Mouse (Mus musculus) kidney, embryonic 14.5 days (tissue): ENCODE data around the gene B3gnt9. TPM values are rescaled to one million over a fixed set of nuclear protein-coding genes. Genes with fewer than 3 reads are reported as not detected.

Experiments
- ATAC-seq: fragments of 200-750 bp; cut with Nextera tagmentation; 2 replicates; pipeline ENCODE4 v1.8.0; 2017; ENCODE audit warnings: moderate number of reproducible peaks, mild to moderate bottlenecking, moderate TSS enrichment, moderate library complexity; ENCODE audit not compliant: low FRiP score, low TSS enrichment
- H3K27ac ChIP-seq: fragments of 300-500 bp; sonication (generic); 2 replicates; pipeline ENCODE4 v1.5.1; 2014; ENCODE audit warnings: low read depth, mild to moderate bottlenecking, low read length, moderate library complexity, mixed read lengths
- H3K27me3 ChIP-seq: fragments of 300-500 bp; sonication (generic); 2 replicates; pipeline ENCODE4 v1.6.1; 2014; ENCODE audit warnings: mild to moderate bottlenecking, low read length; ENCODE audit not compliant: control insufficient read depth, insufficient read depth
- H3K36me3 ChIP-seq: fragments of 300-500 bp; sonication (generic); 2 replicates; pipeline ENCODE4 v1.6.1; 2014; ENCODE audit warnings: low read length, mixed read lengths; ENCODE audit not compliant: control insufficient read depth, insufficient read depth
- H3K4me1 ChIP-seq: fragments of 300-500 bp; sonication (generic); 2 replicates; pipeline ENCODE4 v1.6.1; 2014; ENCODE audit warnings: low read length, mixed read lengths; ENCODE audit not compliant: control insufficient read depth, insufficient read depth
- H3K4me2 ChIP-seq: fragments of 300-500 bp; sonication (generic); replicated peaks from 2 replicates; pipeline ENCODE4 v1.6.1; 2014; ENCODE audit warnings: low read depth, mild to moderate bottlenecking, low read length
- H3K4me3 ChIP-seq: fragments of 300-500 bp; sonication (generic); 2 replicates; pipeline ENCODE4 v1.5.1; 2014; ENCODE audit warnings: mild to moderate bottlenecking, low read length
- H3K9ac ChIP-seq: fragments of 300-500 bp; sonication (generic); 2 replicates; pipeline ENCODE4 v1.6.1; 2014; ENCODE audit warnings: low read depth, mild to moderate bottlenecking, low read length, moderate library complexity
- H3K9me3 ChIP-seq: fragments of 300-500 bp; sonication (generic); 2 replicates; pipeline ENCODE4 v1.6.1; 2016; ENCODE audit warnings: low read length; ENCODE audit not compliant: control insufficient read depth
- WGBS: fragments of 180-500 bp; shearing (Covaris S2); extraction: QIAGEN DNeasy Blood & Tissue Kit; methylation state at CpG from one replicate; pipeline ENCODE4 v1.1.7; 2014; 5-methylcytosine and 5-hydroxymethylcytosine counted together
- polyA plus RNA-seq: library from polyadenylated mRNA; unstranded; fragments of >200 nt; fragmentation: Nextera tagmentation; extraction: Ambion mirVana; gene quantifications from 2 replicates; pipeline ENCODE4 v1.2.1, GENCODE M21; 2014

B3gnt9 gene
- polyA plus RNA-seq, 1 experiment from 2014 or later = 7.3 TPM

DNA sequence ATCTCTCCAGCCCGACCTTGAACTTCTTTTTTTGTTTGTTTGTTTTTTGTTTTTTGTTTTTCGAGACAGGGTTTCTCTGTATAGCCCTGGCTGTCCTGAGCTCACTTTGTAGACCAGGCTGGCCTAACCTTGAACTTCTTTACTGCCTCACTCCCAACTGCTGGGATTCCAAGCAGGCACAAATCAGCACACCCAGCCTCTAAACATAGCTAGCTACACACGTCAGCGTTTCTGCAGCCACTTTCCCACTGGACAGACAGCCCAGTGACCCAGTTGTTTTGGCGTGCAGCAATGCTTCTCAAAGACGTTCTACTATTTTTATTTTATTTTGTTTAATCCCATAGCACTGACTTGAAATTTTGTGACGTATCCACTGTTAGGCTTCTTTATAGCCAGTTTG, 31.1 kb downstream of the B3gnt9 start:
- Histone ChIP-seq H3K4me2 (no peak overlapping the region), H3K36me3 (no peaks in the 10 kb centered on the region), H3K9ac (no peak overlapping the region), H3K4me3 (no peak overlapping the region), H3K27me3 (no peaks in the 10 kb centered on the region), H3K4me1 (peaks cover 17% of the 10 kb centered on the region; the same call in 1 of the 2 replicates), H3K27ac (no peak overlapping the region), H3K9me3 (no peaks in the 10 kb centered on the region)
- ATAC-seq = no peak
- WGBS = 79% methylated on average over 7 of the region's 7 CpGs

DNA sequence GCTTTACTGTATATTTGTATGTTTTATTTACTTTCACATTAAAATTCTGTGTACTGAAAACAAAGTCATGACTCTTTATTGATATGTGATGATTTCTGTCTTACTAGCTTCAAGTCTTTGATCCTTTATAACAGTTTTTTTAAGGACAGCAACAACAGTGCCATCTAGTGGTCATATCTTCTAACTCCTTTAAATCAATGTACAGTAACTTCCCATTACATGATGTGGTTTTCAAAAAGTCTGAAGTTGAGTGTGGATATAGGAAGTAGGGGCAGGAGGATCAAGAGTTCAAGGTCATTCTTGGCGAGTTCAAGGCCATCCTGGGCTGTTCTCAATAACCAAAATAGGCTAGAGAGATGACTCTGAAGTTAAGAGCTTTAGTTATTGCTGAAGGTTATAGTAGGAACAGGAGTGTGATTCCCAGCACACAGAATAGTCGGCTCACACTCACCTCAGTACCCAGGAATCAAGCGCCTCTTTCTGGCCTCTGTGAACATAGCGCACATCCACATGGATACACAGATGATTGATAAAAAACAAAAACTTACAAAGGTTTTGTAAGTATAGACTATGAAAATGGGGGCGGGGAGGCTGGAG, 36.9 kb downstream of the B3gnt9 start:
- H3K9me3 ChIP-seq = no peaks in the 10 kb centered on the region
- ATAC-seq = 0 out of 2 replicates have a peak, but pooled peaks have one; percentile 35
- H3K4me2 ChIP-seq = no peak overlapping the region
- no peak overlapping the region for H3K9ac ChIP-seq
- H3K27me3 ChIP-seq = no peaks in the 10 kb centered on the region
- no peak overlapping the region for H3K4me3 ChIP-seq
- no peaks in the 10 kb centered on the region for H3K4me1 ChIP-seq
- no peak overlapping the region for H3K27ac ChIP-seq
- peaks cover 13% of the 10 kb centered on the region for H3K36me3 ChIP-seq
- 83% methylated on average over 5 of the region's 5 CpGs for WGBS

DNA sequence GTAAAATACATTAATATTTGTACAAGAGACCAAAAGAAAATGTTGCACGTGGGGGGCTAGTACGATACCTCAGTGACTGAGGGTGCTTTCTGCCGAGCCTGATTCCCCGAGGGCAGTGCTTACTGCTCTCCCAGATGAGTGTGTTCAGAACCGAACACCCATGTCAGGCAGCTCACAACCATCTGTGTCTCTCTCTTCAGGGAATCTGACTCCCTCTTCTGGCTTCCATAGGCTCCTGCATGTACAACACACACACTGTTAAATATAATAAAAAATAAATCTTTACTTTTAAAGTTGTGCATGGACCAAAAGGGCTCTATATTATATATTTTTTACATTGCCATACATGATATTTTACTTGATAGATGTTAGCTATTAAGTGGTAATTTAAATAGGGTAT, 40.8 kb downstream of the B3gnt9 start:
- Histone ChIP-seq H3K27ac (no peak overlapping the region), H3K9me3 (no peaks in the 10 kb centered on the region), H3K9ac (no peak overlapping the region), H3K4me2 (no peak overlapping the region), H3K4me3 (no peak overlapping the region), H3K4me1 (no peaks in the 10 kb centered on the region), H3K27me3 (no peaks in the 10 kb centered on the region), H3K36me3 (peaks cover 26% of the 10 kb centered on the region)
- WGBS = 92% methylated on average over 5 of the region's 5 CpGs
- ATAC-seq = no peak

DNA sequence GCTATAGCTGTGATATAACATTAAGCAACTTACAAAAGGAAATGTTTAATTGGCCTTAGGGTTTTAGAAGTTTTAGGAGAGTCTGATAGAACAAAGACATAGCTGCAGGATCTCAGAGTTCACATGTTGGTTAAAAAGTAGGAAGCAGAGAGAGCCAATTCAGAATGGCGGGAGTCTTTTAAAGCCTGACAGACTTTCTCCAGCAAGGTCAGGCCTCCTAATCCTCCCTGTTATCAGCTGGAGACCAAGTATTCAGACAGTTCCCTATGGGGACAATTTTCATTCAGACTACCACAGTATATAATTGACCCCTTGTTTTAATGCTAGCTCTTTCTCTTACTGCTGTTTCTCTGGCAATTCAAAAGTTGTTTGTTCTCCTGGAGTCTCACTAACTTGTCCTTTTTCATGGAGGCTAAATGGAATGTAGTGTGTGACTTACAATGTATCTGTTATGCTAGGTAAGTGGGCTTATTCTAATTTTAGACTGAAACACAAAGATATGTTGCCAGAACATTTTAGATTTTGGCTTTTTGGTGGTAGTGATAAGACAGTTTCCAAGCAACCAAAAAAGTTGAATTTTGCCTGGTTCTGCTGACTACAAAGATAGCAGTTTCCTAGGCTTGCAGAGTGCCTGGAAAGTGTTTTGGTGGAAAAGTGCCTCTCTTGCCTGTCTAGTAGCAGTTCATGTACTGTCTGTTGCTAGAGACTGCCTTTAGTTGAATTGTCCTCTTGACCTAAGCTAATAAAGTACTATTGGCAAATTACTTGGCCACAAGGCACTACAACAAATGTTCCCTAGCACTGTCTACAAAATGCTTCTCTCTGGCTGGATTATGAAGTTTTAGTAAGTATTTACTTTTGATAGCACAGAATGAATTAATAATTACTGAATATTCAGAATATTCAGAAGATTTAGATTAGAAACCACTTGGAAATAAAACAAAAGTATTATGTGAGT, 45.5 kb downstream of the B3gnt9 start:
- WGBS = 92% methylated on average over 1 of the region's 1 CpGs
- H3K9me3 ChIP-seq = no peaks in the 10 kb centered on the region
- no peak for ATAC-seq
- no peaks in the 10 kb centered on the region for H3K4me1 ChIP-seq
- H3K27me3 ChIP-seq = no peaks in the 10 kb centered on the region
- H3K4me3 ChIP-seq = no peak overlapping the region
- H3K27ac ChIP-seq = no peak overlapping the region
- H3K36me3 ChIP-seq = peaks cover 27% of the 10 kb centered on the region
- no peak overlapping the region for H3K9ac ChIP-seq
- no peak overlapping the region for H3K4me2 ChIP-seq

DNA sequence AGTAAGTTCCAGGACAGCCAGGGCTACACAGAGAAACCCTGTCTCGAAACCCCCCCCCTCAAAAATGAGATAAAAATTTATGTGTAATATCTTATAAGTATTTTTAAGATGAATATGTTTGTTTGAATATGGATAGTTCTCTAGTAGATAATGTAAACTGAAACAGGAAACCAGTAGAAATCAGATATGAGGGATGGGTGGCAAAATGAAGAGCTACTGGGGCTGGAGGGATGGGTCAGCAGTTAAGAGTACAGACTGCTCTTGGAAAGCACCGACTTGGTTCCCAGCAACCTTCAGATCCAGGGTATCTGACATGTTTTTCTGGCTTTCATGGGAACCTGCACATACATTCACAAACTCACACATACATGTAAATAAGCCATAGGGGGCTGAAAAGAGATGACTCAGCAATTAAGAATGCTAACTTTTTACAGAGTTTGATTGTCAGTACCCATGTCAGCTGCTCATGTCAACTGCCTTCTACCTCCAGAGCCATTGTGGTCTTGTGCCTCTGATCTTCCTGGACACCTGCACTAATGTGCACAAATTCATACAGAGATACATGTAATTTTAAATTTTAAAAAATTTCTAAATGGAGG, 47.2 kb downstream of the B3gnt9 start:
- H3K4me2 ChIP-seq = no peak overlapping the region
- no peak for ATAC-seq
- H3K9ac ChIP-seq = no peak overlapping the region
- no peak overlapping the region for H3K4me3 ChIP-seq
- peaks cover 37% of the 10 kb centered on the region for H3K36me3 ChIP-seq
- no peaks in the 10 kb centered on the region for H3K27me3 ChIP-seq
- no peaks in the 10 kb centered on the region for H3K9me3 ChIP-seq
- H3K27ac ChIP-seq = no peak overlapping the region
- no peaks in the 10 kb centered on the region for H3K4me1 ChIP-seq
- 90% methylated on average over 2 of the region's 2 CpGs for WGBS

DNA sequence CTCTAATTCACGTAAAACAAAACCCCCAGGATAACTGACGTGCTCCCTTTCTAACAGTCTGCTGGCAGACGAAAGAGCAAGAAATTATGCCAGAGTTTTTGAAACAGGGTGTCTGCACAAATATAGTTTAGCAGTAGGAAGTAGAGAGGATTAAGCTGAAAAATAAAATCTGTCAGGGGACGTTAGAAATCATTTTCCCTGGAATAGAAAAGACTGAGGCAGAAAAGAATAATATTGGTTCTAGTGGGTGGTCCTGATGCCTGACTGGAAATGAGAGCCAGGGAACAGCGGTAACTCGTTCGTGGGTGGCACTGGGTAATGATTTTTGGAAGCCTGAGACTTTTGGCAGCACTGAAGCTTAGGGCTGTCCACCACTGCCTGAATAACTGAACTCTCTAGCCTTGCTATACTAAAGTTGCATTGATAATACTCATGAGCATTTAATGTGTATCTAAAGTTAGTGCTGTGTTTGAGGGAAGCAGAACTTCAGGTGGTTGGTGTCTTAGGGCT, 48.1 kb downstream of the B3gnt9 start:
- no peaks in the 10 kb centered on the region for H3K4me1 ChIP-seq
- no peaks in the 10 kb centered on the region for H3K27me3 ChIP-seq
- peaks cover 43% of the 10 kb centered on the region for H3K36me3 ChIP-seq
- no peak overlapping the region for H3K9ac ChIP-seq
- ATAC-seq = no peak
- no peak overlapping the region for H3K4me2 ChIP-seq
- WGBS = 68% methylated on average over 7 of the region's 7 CpGs
- H3K9me3 ChIP-seq = no peaks in the 10 kb centered on the region
- no peak overlapping the region for H3K27ac ChIP-seq
- no peak overlapping the region for H3K4me3 ChIP-seq

DNA sequence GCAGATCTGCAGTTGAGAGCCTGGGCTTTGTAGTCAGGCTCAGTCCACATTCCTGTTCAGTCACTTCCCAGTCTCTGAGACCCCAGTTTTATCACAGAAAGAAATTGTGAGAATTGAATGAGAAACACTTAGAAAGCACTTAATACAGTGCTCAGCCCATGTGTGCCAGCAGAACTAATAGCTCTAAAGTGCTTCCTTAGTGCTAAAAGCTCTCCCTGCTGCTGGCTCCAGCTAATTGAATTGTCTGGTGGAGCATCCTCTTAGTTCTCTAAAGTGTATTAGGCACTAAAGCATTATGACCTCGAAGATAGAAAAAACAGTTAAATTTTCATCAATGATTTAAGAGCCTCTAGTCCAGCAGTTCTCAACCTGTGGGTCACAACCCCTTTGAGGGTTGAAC, 49.2 kb downstream of the B3gnt9 start:
- no peak overlapping the region for H3K4me2 ChIP-seq
- no peaks in the 10 kb centered on the region for H3K9me3 ChIP-seq
- peaks cover 47% of the 10 kb centered on the region for H3K36me3 ChIP-seq
- ATAC-seq = no peak
- no peaks in the 10 kb centered on the region for H3K27me3 ChIP-seq
- H3K9ac ChIP-seq = no peak overlapping the region
- H3K4me3 ChIP-seq = no peak overlapping the region
- WGBS = 77% methylated on average over 1 of the region's 1 CpGs
- no peak overlapping the region for H3K27ac ChIP-seq
- H3K4me1 ChIP-seq = no peaks in the 10 kb centered on the region
